Mouse (Mus musculus): ENCODE measurements around the gene Ccdc24. TPM values are rescaled to one million over a fixed set of nuclear protein-coding genes. Genes with fewer than 3 reads are reported as not detected.

Gene Ccdc24
- total RNA-seq, 1 experiment: 1.0 TPM

GRCm38 (mm10) chr4:117908834-117909453 is 36.6 kb upstream of the Ccdc24 start:
- no peak overlapping the region for H3K9ac ChIP-seq (ENCODE audit: insufficient read depth, low read depth, low read length, poor library complexity, severe bottlenecking)
- peaks cover 32% of the 10 kb centered on the region for H3K36me3 ChIP-seq (ENCODE audit: control insufficient read depth, insufficient read depth, low read length, poor library complexity, severe bottlenecking)
- H3K9me3 ChIP-seq (ENCODE audit: control insufficient read depth, insufficient read depth, low read depth, low read length): no peaks in the 10 kb centered on the region
- H3K27ac ChIP-seq (ENCODE audit: insufficient read depth, low read depth, low read length, poor library complexity, severe bottlenecking): no peak overlapping the region
- TF ChIP-seq MAFK (IDR thresholded peaks at IDR 0.05; ENCODE audit: insufficient read depth, low read depth, low read length) (no peak), ZC3H11A (IDR thresholded peaks at IDR 0.05; ENCODE audit: borderline replicate concordance, low read depth, low read length) (no peak), ZNF384 (IDR thresholded peaks at IDR 0.05; ENCODE audit: low read depth, low read length) (no peak), CHD2 (IDR thresholded peaks at IDR 0.05; ENCODE audit: low read depth, low read length) (no peak)
- H3K4me1 ChIP-seq (ENCODE audit: control insufficient read depth in 2 of 2, insufficient read depth in 2 of 2, low read length in 2 of 2, poor library complexity in 1 of 2): peaks cover 0 to 9% of the 10 kb centered on the region in 2 experiments; a peak in 2 of 4 replicates
- no peak for DNase-seq (ENCODE audit: low read depth, low spot score)
- in situ Hi-C loops (cut with MboI; ENCODE audit: low sequenced_read_pairs in 2 of 2, unreplicated experiment in 2 of 2): no loop called here
- no peak overlapping the region for H3K4me3 ChIP-seq (ENCODE audit: insufficient read depth in 1 of 2, low read depth in 1 of 2, low read length in 2 of 2, poor library complexity in 1 of 2, severe bottlenecking in 1 of 2)

- TF ChIP-seq ZC3H11A (IDR thresholded peaks at IDR 0.05; ENCODE audit: borderline replicate concordance, low read depth, low read length) (no peak), HCFC1 (IDR thresholded peaks at IDR 0.05; ENCODE audit: borderline replicate concordance, insufficient read depth, low read length) (no peak), MAFK (IDR thresholded peaks at IDR 0.05; ENCODE audit: insufficient read depth, low read depth, low read length) (no peak), ZNF384 (IDR thresholded peaks at IDR 0.05; ENCODE audit: low read depth, low read length) (no peak), CHD2 (IDR thresholded peaks at IDR 0.05; ENCODE audit: low read depth, low read length) (no peak)
- DNase-seq (ENCODE audit: low read depth, low spot score): no peak
- no peak overlapping the region for H3K9ac ChIP-seq (ENCODE audit: insufficient read depth, low read depth, low read length, poor library complexity, severe bottlenecking)
- no peak overlapping the region for H3K27ac ChIP-seq (ENCODE audit: insufficient read depth, low read depth, low read length, poor library complexity, severe bottlenecking)
- H3K9me3 ChIP-seq (ENCODE audit: control insufficient read depth, insufficient read depth, low read depth, low read length): no peaks in the 10 kb centered on the region
- H3K36me3 ChIP-seq (ENCODE audit: control insufficient read depth, insufficient read depth, low read length, poor library complexity, severe bottlenecking): peaks cover 49% of the 10 kb centered on the region
- in situ Hi-C loops (cut with MboI; ENCODE audit: low sequenced_read_pairs in 2 of 2, unreplicated experiment in 2 of 2): no loop called here
- H3K4me1 ChIP-seq (ENCODE audit: control insufficient read depth in 2 of 2, insufficient read depth in 2 of 2, low read length in 2 of 2, poor library complexity in 1 of 2): no peaks in the 10 kb centered on the region
- H3K4me3 ChIP-seq (ENCODE audit: insufficient read depth in 1 of 2, low read depth in 1 of 2, low read length in 2 of 2, poor library complexity in 1 of 2, severe bottlenecking in 1 of 2): no peak overlapping the region
These were observed 33.8 kb upstream of the Ccdc24 start for GRCm38 (mm10) chr4:117906196-117906595.

GRCm38 (mm10) chr4:117904761-117905160 is 32.4 kb upstream of the Ccdc24 start:
- no peaks in the 10 kb centered on the region for H3K9me3 ChIP-seq (ENCODE audit: control insufficient read depth, insufficient read depth, low read depth, low read length)
- DNase-seq (ENCODE audit: low read depth, low spot score): no peak
- no peak overlapping the region for H3K4me3 ChIP-seq (ENCODE audit: insufficient read depth in 1 of 2, low read depth in 1 of 2, low read length in 2 of 2, poor library complexity in 1 of 2, severe bottlenecking in 1 of 2)
- no peaks in the 10 kb centered on the region for H3K4me1 ChIP-seq (ENCODE audit: control insufficient read depth in 2 of 2, insufficient read depth in 2 of 2, low read length in 2 of 2, poor library complexity in 1 of 2)
- no peak overlapping the region for H3K9ac ChIP-seq (ENCODE audit: insufficient read depth, low read depth, low read length, poor library complexity, severe bottlenecking)
- in situ Hi-C loops (cut with MboI; ENCODE audit: low sequenced_read_pairs in 2 of 2, unreplicated experiment in 2 of 2): no loop called here
- peaks cover 60% of the 10 kb centered on the region for H3K36me3 ChIP-seq (ENCODE audit: control insufficient read depth, insufficient read depth, low read length, poor library complexity, severe bottlenecking)
- no peak for TF ChIP-seq HCFC1 (IDR thresholded peaks at IDR 0.05; ENCODE audit: borderline replicate concordance, insufficient read depth, low read length)
- no peak for TF ChIP-seq CHD2 (IDR thresholded peaks at IDR 0.05; ENCODE audit: low read depth, low read length)
- no peak for TF ChIP-seq ZC3H11A (IDR thresholded peaks at IDR 0.05; ENCODE audit: borderline replicate concordance, low read depth, low read length)
- TF ChIP-seq MAFK (IDR thresholded peaks at IDR 0.05; ENCODE audit: insufficient read depth, low read depth, low read length): no peak
- no peak for TF ChIP-seq ZNF384 (IDR thresholded peaks at IDR 0.05; ENCODE audit: low read depth, low read length)
- no peak overlapping the region for H3K27ac ChIP-seq (ENCODE audit: insufficient read depth, low read depth, low read length, poor library complexity, severe bottlenecking)

- Histone ChIP-seq H3K9ac (ENCODE audit: insufficient read depth, low read depth, low read length, poor library complexity, severe bottlenecking) (no peak overlapping the region), H3K4me1 (ENCODE audit: control insufficient read depth in 2 of 2, insufficient read depth in 2 of 2, low read length in 2 of 2, poor library complexity in 1 of 2) (no peaks in the 10 kb centered on the region), H3K27ac (ENCODE audit: insufficient read depth, low read depth, low read length, poor library complexity, severe bottlenecking) (no peak overlapping the region), H3K36me3 (ENCODE audit: control insufficient read depth, insufficient read depth, low read length, poor library complexity, severe bottlenecking) (peaks cover 66% of the 10 kb centered on the region), H3K9me3 (ENCODE audit: control insufficient read depth, insufficient read depth, low read depth, low read length) (no peaks in the 10 kb centered on the region), H3K4me3 (ENCODE audit: insufficient read depth in 1 of 2, low read depth in 1 of 2, low read length in 2 of 2, poor library complexity in 1 of 2, severe bottlenecking in 1 of 2) (no peak overlapping the region)
- DNase-seq (ENCODE audit: low read depth, low spot score): no peak
- in situ Hi-C loops (cut with MboI; ENCODE audit: low sequenced_read_pairs in 2 of 2, unreplicated experiment in 2 of 2): no loop called here
- TF ChIP-seq HCFC1 (IDR thresholded peaks at IDR 0.05; ENCODE audit: borderline replicate concordance, insufficient read depth, low read length) (no peak), ZNF384 (IDR thresholded peaks at IDR 0.05; ENCODE audit: low read depth, low read length) (no peak), CHD2 (IDR thresholded peaks at IDR 0.05; ENCODE audit: low read depth, low read length) (no peak), MAFK (IDR thresholded peaks at IDR 0.05; ENCODE audit: insufficient read depth, low read depth, low read length) (no peak)
These were observed 31.7 kb upstream of the Ccdc24 start for GRCm38 (mm10) chr4:117904094-117904493.

GRCm38 (mm10) chr4:117898111-117898510 is 25.8 kb upstream of the Ccdc24 start:
- peaks cover 62% of the 10 kb centered on the region for H3K36me3 ChIP-seq (ENCODE audit: control insufficient read depth, insufficient read depth, low read length, poor library complexity, severe bottlenecking)
- TF ChIP-seq CHD2 (IDR thresholded peaks at IDR 0.05; ENCODE audit: low read depth, low read length): no peak
- no peak for TF ChIP-seq ZC3H11A (IDR thresholded peaks at IDR 0.05; ENCODE audit: borderline replicate concordance, low read depth, low read length)
- TF ChIP-seq ZNF384 (IDR thresholded peaks at IDR 0.05; ENCODE audit: low read depth, low read length): no peak
- TF ChIP-seq HCFC1 (IDR thresholded peaks at IDR 0.05; ENCODE audit: borderline replicate concordance, insufficient read depth, low read length): no peak
- no peak for TF ChIP-seq MAFK (IDR thresholded peaks at IDR 0.05; ENCODE audit: insufficient read depth, low read depth, low read length)
- in situ Hi-C loops (cut with MboI; ENCODE audit: low sequenced_read_pairs in 2 of 2, unreplicated experiment in 2 of 2): no loop called here

More at GRCm38 (mm10) chr4:117898111-117898510, 25.8 kb upstream of the Ccdc24 start:
- DNase-seq (ENCODE audit: low read depth, low spot score): no peak
- Histone ChIP-seq H3K27ac (ENCODE audit: insufficient read depth, low read depth, low read length, poor library complexity, severe bottlenecking) (no peak overlapping the region), H3K9me3 (ENCODE audit: control insufficient read depth, insufficient read depth, low read depth, low read length) (no peaks in the 10 kb centered on the region), H3K4me3 (ENCODE audit: insufficient read depth in 1 of 2, low read depth in 1 of 2, low read length in 2 of 2, poor library complexity in 1 of 2, severe bottlenecking in 1 of 2) (no peak overlapping the region), H3K9ac (ENCODE audit: insufficient read depth, low read depth, low read length, poor library complexity, severe bottlenecking) (no peak overlapping the region), H3K4me1 (ENCODE audit: control insufficient read depth in 2 of 2, insufficient read depth in 2 of 2, low read length in 2 of 2, poor library complexity in 1 of 2) (no peaks in the 10 kb centered on the region)

Data from ES-E14 (cell line).